Mouse (Mus musculus) embryo, embryonic 11 days (tissue): ENCODE data around the gene Sel1l.
A peak's percentile ranks its signal among the peaks of the same experiment; 100 is the strongest.
"Not testable (repeated sequence)": the region's sequence is repeated elsewhere in the genome, so short reads cannot be mapped to it uniquely, and the experiment has no call there.

Source experiments
- DNase-seq: peaks from one replicate; pipeline ENCODE4 v3.0.0-alpha.2; 2015

Gene Sel1l

DNA sequence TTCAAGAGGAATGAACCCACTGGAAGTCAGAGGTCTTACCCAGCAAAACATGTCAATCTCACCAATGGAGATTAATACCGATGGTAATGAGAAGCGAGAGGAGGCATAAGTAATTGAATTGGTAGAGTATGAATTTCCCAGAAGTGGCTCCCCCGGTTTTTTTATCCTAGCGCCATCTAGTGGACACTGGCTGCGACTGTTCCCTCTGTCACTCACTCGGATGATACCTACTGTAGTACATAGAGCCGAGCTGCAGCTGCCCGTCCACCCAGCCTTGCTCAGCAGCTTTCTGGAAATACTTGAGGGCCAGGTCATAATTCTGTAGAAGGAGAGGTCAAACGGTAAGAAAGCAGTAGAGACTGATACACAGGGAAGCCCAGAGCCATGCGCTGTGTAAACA lies 33.0 kb downstream of the Sel1l start:
- DNase-seq = peak; percentile 66

DNA sequence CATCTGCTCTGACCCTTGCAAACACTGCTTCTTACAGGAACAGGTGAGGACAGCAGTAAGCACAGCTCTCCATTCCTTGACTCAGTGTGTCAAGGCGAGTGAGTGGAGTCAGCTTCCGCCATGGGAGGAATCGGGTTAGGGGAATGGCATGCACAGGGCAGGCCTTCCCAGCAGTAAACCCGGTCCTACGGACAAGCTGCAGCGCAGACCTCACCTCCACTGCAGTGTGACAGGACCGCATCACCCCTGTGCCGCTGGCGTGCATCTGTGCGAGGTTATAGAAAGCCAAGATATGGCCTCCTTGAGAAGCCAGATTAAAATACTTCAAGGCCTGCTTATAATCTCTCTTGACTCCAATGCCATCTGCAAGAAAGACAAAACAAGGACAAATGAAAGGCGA lies 33.4 kb downstream of the Sel1l start:
- no peak for DNase-seq

DNA sequence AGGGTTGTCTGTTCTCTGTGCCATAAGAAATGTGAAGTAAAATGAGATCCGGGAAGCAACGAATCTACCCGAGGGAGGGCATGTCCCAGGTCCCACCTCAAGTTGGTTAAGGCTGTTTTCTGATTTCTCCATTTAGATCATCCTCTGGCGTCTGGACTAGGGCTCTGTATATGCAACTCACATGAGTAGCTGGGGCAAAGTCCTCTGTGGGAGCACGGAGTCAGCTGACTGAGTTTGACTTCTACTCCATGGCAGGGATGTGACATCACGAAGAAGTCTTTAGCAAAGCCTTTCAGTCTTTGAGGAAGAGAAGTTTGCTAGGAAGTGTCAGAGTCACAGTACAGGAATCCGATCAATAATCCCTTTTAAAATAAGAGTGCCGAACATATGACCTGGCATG lies 40.0 kb downstream of the Sel1l start:
- DNase-seq = no peak

DNA sequence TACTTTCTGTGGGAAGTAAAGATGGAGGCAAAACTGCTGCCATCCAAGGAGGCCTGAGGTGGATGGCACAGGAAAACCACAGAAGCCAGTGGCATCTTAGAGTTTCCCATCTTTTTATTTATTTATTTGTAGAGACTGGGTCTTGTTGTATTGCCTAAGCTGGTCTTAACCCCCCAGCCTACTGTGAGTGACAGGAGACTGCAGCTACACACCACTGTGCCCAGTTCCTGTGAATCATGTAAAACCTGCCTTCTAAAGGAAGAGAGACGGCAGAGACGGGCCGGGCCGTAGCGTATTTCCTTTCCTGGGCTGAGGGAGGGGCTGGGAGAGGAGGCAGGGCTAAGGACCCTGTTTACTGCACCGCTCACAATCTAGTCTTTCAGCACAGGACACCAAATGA lies 41.2 kb downstream of the Sel1l start:
- DNase-seq = no peak

DNA sequence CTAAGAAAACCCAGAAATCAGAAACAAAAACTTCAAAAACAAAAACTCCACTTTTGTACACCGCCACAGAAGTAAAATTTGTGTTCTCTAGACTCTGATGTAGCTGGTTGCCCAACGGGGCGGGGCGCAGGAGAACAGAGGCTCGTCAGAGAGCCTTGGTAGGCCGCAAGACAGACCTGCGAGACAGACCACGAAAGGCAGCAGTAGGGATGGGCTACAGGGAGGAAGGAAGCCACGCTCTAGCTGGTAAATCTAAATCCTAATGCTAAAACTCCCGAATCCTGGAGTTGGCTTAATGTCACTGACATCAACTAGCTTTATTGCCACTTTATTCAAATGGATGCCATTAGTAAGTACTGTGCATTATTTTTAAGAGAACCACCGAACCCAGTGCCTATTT lies 41.9 kb downstream of the Sel1l start:
- DNase-seq = no peak

DNA sequence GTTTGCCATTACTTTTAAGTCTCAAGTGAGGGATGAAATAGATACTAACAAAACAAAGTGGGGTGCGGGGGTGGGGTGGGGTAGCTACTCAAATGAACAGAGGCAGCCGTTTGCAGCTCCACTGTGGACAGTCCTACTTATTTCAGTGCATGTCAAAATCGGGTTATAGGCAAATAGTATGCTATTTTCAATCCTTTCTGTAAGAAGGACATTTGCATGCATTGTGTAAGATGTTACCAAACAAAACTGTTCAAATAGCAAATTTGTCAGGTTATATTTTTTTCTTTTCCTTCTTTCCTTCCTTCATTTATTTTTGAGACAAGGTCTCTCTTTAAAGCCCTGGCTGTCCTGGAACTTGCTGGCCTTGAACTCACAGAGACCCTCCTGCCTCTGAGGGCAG lies 44.7 kb downstream of the Sel1l start:
- DNase-seq = no peak

DNA sequence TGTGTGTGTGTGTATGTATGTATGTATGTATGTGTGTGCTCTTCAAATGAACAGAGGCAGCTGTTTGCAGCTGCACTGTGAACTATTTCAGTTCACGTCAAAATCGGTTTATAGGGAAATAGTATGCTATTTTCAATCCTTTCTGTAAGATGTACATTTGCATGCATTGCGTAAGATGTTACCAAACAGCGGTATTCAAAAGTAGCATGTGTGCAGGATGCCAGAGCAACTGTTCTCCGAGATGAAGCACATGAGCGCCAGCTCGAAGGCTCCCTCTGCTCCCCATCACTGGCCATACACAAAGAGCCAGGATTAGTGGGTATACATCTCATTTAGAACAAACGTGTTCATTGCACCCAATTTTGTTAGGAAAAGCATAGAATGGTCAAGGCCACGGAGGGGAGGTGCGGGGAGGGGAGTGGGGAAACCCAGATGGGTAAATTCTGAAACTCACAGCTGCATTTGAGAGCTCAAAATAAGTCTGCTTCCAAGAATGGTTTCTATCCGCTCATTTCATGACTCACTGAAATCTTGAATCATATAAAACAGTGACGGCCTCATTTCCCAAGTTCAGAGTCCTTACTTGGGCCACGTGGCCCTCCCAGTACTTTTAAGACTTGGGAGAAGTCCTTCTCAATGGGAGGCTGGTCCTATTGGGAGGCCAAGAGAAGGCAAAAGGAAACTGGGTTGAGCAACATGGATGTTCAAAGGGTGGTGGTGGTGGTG lies 45.6 kb downstream of the Sel1l start:
- no peak for DNase-seq

DNA sequence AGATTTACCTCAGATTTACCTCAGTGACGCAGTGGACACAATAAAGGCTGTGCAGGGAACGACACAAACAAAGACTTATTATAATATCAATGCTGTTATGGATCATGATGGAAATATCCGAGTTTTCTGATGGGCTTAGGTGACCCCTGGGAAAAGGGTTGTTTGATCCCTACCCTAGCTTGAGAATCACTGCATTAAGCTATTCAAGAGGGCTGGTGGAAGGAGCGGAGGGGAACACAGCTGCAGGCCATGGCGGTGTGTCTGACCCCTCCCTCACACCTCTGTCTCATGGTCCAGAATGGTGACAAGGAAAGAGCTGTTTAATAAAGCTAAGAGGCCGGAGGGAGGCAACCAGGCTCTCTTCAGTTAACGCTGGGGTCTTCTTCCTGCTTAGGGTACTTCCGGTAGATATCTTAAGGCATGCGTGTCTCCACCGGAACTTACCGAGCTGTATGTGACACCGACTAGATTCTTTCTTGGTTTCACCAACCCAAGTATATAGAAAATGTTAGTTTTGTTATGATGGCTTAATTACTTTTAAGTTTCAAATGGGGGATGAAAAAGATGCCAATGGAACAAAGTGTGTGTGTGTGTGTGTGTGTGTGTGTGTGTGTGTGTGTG lies 46.3 kb downstream of the Sel1l start:
- DNase-seq = no peak

DNA sequence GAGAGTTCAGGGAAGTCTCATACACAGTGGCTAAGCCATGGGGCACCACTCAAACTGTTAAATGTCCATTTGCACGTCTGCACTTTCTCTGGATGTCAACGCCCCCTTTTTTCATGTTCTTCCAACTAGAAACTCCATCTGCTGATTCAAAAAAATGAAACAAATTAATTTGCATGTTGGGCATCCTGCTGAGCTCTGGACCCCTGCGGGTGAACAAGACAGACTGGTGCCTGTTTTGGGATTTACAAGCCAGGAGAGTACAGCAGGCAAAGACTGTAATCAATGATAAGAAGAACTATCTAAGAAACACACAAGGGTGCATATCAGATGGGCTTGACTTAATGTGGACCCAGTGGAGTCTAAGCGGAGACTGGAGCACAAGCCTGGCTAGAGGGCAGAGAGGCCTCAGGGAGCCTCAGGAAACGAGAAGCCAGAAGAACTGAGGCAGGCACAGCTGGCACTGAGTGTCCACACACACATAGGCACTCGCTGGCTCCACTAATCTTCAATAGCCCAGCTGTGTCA lies 48.0 kb downstream of the Sel1l start:
- DNase-seq = no peak

DNA sequence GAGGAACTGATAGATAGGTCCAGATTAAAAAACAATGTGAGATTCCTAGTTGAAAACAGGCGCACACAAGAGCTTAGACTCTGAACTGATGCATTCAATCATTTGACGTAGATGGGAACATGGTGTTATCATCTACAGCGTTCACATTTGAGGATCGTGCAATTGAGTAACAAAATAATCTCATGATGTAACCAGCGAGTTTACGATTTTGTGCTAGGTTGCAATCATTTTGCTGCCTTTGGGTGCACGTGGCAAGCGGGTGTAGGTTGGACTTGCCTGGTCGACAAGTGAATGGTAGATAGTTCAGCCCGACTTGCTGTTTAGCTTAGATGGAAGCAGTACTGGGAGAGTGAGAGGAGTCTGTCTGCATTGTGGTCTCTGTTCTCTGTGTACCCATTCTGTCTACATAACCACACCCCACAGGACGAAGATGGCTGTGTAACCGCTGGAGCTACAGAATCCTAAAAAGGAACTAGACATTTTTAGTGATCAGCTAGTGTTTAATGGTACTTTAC lies 49.1 kb downstream of the Sel1l start:
- DNase-seq = no peak

DNA sequence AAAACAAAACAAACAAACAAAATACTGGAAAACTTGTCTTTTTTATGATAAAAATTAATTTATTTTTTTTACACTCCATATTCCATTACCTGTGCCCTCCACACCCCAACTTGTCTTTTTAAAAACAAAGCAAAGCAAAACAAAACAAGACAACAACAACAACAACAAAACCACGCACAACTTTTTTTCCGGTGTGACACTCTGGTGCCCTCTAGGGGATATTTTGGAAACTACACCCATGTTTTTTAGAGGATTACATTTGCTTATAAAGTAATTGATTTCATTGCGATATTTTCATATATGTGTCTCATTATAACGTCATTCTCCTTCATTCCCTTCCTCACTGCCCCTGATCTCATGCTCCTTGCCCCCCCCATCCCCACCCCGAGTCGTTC lies 49.6 kb downstream of the Sel1l start:
- DNase-seq = peak; percentile 26

DNA sequence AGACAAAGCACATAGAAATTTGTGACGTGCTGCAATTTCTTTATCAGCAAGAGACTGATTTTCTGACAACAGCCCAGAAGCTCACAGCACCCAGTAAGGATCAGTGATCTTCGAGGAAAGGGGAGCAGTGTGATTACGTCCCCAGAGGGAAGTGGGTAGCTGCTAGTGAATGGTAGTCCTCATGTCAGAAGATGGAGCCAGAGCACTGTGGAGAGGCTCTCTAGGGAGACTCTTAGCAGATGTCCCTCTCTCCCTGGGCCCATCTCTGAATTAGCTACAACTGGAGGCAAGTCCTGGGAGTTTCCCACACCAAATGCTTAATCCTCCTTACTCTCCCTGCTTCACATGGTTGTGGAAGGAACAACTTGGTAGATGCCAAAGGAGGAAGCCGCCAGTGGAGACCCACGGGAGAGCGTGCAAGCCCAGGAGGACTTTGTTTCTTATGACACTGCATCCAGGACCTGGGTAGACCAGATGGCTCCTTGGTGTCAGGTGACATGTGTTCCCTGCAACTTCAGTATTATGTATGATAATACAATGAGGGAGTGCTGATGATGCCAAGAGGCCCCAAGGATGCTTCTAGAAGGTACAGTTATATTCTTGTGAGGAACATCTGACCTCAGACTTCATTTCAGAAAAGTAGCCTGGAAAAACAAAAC lies 50.1 kb downstream of the Sel1l start:
- peak; percentile 38 for DNase-seq

DNA sequence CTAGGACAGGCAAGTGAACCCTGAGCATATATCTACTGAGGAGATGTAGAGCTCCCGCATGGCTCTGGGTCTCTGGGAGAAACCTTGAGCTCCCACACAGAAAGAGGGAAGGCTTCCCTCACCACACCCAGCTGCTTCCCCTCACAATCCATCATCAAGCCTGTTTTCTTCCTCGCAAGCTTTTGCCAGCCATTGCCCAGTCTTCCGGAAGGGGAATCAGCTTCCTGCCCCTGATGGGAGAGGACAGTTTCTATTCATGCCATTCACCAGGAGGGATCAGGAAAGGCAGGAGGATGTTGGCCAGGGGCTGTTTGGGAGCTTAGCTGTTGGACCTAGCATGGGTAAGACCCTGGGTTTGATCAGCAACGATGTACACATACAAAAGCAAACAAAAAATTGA lies 52.2 kb downstream of the Sel1l start:
- no peak for DNase-seq

DNA sequence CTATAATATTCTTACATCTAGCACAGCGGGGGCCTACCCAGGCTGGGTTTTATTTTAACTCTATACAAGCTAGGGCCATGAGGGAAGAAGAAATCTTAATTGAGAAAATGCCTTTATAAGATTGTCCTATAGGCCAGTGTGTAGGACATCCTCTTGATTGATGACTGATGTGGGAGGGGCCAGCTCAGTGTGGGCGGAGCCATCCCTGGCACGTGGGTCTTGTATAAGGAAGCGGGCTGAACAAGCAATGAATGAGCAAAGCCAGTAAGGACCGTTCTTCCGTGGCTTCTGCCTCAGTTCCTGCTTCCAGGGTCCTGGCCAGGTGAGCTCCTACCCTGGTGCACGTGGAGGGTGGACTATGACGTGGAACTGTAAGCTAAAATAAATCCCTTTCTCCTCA lies 55.7 kb downstream of the Sel1l start:
- DNase-seq = no peak

DNA sequence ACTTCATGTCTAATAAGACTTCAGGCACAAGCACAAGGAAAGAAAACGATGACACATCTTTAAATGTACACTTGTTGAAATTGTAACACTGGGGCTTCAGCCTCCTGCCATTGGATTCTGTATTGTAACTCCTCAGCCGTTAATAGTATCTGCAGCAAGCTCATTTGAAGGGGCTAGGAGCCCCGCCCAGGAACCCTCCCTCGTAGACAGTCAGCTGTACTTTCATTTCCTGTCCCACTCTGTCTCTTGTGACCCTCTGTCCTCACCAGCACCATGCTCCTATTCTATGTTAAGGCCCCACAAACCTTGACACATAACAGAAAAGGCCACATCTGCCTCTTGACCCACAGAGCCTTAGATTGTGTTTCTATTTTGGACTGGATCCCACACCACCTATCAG lies 57.1 kb downstream of the Sel1l start:
- DNase-seq = no peak

DNA sequence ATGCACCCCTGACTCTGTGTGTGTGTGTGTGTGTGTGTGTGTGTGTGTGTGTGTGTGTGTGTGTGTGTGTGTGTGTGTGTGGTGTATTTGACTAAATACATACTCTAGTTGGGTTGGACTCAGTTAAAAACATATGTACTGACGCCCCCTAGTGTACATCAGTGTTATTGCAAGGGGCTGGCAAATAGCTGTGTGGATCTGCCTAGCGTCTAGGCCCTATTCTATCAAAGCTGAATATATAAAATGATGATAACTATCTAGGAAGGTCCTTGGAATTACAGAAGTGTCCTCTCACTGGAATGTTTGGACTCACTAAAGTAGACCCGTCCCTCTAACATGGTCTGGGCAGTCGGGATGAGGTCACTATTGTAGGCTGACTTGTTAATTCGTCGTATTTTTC lies 59.2 kb downstream of the Sel1l start:
- DNase-seq = peak; percentile 56

DNA sequence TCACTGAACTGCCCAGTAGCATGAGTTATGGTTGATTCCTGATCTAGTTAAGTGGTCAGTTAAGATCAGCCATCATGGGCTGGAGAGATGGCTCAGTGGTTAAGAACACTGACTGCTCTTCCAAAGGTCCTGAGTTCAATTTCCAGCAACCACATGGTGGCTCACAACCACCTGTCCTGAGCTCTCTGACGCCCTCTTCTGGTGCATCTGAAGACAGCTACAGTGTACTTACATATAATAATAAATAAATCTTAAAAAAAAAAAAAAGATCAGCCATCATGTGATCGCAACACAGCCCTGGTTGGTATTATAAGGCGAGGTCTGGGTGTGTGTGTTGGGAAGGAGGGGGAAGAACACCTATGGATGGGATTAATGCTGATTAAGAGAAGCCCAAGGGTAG lies 60.5 kb downstream of the Sel1l start:
- DNase-seq = not testable (repeated sequence)

DNA sequence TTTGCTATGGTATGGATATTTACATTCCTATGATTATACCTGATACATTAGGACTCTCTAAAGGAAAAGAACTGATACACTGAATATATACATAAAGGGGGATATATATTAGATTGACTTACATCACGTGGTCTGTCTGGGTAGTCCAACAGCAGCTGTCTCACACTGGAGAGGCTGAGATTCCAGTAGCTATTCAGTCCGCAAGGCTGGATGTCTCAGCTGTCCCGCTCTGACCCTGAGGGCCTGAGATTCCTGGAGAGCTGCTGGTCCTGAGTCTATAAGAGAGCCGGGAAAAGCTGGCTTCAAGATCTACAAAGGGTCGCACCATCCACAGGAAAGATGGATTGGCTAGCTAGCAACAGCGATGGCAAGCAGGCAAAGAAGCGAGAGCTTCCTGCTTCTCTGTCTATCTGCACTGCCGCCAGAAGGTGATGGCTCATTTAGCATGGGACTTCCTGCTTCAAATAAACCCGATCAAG lies 61.0 kb downstream of the Sel1l start, which contains the start of gene Ston2:
TSS of gene Ston2 (minus strand) at position 429 of the 479 bp plus-strand sequence.
- no peak for DNase-seq

DNA sequence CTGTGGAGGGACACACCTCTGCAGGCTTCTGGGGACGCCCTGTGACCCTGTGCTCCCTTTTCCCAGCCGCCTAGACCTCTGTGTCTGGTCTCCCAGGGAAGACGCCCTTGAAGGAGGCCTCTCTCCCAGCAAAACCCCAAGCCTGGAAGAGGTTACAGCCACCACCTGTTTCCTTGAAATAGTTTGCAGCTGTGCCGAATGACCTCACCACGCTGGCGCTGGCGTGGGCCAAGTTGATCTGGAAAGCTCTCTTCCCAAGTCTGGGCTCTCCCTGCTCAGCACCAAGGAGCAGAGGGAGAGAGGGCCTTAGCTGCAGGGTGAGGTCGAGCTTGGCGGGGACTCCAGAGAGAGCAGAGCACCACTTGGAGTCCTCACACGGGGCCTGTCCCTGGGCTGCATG lies 62.6 kb downstream of the Sel1l start:
- DNase-seq = peak; percentile 57

DNA sequence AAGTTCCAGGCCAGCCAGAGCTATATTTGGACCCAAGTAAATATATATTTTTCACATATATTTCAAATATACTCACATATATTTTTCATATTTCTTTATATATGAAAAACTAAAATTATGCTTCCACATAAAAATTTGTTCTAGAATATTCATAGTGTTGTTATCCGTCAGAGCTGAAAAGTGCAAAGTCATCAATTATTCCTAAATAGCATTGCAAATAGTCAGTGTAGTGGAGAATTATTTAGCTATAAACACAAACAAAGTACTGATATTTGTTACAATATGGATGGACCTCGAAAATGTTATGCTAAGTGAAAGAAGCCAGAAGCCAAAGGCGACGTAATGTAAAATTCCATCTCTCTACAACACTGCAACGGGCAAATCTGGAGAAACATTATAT lies 67.5 kb downstream of the Sel1l start:
- no peak for DNase-seq

DNA sequence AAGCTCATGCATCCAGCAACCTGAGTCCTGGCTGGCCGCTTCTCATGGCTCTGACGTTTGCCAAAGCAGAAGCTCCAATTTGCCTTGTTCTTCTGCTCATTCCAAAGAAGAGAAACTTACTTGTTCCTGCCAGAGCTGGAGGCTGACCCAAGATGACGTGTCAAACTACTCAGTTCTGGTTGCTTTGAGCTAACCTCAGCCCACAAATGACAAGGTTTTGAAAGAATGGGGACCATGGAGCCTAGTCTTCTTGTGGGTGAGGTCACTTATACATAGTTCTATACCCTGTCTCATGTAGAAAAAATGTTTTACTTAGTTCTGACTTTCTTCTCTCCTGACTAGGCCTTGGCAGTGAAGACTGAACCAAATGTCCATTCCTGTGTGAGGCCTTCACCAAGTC lies 68.4 kb downstream of the Sel1l start:
- no peak for DNase-seq

DNA sequence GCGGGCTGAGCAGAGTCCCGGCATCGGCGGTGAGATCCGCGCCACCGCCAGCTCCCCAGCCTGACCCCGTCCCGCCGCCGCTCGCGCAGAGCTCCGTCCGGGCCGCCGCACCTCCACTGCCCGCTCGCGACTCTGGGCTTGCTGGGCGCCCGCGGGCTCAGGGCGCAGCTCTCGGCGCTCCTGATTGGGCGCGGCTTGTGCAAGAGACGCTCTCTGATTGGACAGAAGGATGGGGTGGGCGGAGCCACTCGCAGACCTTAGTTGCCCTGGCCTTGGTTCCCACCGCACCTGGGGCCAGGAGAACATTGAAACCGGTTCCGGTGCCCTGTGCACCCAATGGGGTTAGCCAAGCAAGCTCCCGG lies 70.0 kb downstream of the Sel1l start:
- DNase-seq = peak; percentile 93

DNA sequence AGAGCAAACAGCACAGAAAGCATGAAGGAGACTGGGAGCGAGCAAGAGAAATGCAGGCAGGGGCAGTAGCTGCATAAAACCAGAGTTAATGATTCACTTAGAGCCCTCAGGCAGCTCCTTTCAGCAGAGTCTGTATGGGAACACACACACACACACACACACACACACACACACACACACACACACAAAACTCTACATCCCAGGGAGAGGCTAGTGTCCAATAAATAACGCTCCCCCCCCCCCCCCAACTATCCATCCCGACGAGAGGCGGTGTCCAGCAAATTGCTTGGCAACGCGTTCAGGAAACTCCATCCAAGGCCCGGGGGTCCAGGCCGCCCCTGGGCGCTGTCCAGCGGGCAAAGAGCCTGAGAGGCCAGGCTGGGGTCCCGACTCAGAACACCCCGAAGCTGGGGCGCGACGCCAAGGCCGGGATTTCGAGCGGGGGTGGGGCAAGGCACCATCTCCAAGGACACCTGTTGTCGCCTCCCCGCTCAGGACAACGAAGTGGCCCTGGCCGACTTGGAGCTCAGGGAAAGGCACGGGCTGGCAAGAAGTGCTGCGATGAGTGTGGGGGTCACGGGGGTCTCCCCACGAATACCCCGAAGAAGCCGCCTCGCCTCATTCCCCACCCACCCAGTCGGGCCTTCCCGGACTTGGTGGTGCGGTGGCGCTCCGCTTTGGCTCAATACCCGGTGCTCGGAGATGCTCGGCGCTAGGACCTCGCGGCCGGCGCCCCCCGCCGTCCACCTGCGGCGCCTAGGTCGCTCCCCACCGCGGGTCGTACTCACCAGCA lies 70.5 kb downstream of the Sel1l start:
- peak; percentile 59 for DNase-seq
